In the genomic region with DNA sequence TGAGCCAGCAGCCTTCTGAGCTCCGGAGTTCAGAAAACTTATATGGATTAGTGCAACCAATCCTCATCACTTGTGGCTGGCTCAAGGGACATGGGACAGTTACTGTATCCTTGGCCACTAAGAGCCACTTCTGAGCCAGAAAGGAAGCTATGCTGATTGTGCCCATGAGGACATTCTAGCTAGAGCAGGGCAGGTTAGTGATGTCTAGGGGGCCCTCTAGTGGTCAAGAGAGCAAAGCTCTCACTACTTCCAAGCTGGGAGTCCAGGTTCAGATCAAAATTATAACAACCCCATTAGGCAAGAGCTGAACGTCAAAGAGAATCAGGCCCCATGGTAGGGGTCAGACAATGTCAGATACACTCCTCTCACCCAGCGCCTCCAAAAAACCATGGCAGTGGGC, we compare ENCODE assay signal across 7 mouse cellular contexts. TPM values are rescaled to one million over a fixed set of nuclear protein-coding genes. Genes with fewer than 3 reads are reported as not detected.
DNase-seq lines count a peak whose midpoint lies in the region; ATAC-seq and TF ChIP-seq lines count a peak whose summit lies in the region.

No protein-coding gene starts in this region.

- 56% methylated on average over 3 of the region's 3 CpGs for WGBS in lung, embryonic 14.5 days

- TF ChIP-seq CTCF in C2C12 (IDR thresholded peaks at IDR 0.05; ENCODE audit: control insufficient read depth, insufficient read depth, insufficient read length), result peak; percentile 46
- TF ChIP-seq CTCF in G1E (IDR thresholded peaks at IDR 0.05; ENCODE audit: low read depth, low read length), result peak; percentile 64
- TF ChIP-seq CTCF in lung, embryonic 14.5 days (IDR thresholded peaks at IDR 0.05; ENCODE audit: low read depth), result peak; percentile 84

- no peak overlapping the region for H3K27ac ChIP-seq in lung, embryonic 14.5 days (ENCODE audit: low read depth)

- ATAC-seq in G1E (ENCODE audit: extremely low read depth, insufficient number of reproducible peaks, low FRiP score, poor library complexity, severe bottlenecking), result peak; percentile 22; the same call in 1 of the 2 replicates
- ATAC-seq in granulocyte monocyte progenitor cell, adult 5-6 weeks (replicated peaks; ENCODE audit: poor library complexity, severe bottlenecking), result peak; percentile 89
- ATAC-seq in lung, embryonic 14.5 days (ENCODE audit: insufficient read depth), result peak; percentile 54; the same call in 1 of the 2 replicates

- H3K9me3 ChIP-seq in G1E (replicated peaks), result no peaks in the 10 kb centered on the region
- H3K9me3 ChIP-seq in lung, embryonic 14.5 days (ENCODE audit: low read depth, low read length), result no peaks in the 10 kb centered on the region

- no peak overlapping the region for H3ac ChIP-seq in C2C12 (ENCODE audit: control insufficient read depth, insufficient read length, low read depth)

- H3K27me3 ChIP-seq in C2C12 (ENCODE audit: control insufficient read depth, insufficient read depth, insufficient read length), result peaks cover 6% of the 10 kb centered on the region
- peaks cover 5% of the 10 kb centered on the region for H3K27me3 ChIP-seq in G1E (ENCODE audit: insufficient read depth, low read length)
- no peaks in the 10 kb centered on the region for H3K27me3 ChIP-seq in lung, embryonic 14.5 days (ENCODE audit: insufficient read depth, low read length)

- no peak overlapping the region for H3K9ac ChIP-seq in lung, embryonic 14.5 days

- H3K4me1 ChIP-seq in G1E (ENCODE audit: insufficient read depth, low read depth, low read length), result no peaks in the 10 kb centered on the region
- no peaks in the 10 kb centered on the region for H3K4me1 ChIP-seq in lung, embryonic 14.5 days (ENCODE audit: insufficient read depth)

- no peaks in the 10 kb centered on the region for H3K79me3 ChIP-seq in C2C12 (ENCODE audit: low read depth)

- DNase-seq in G1E (ENCODE audit: low spot score), result peak; percentile 66
- DNase-seq in cerebellum, adult 8-10 months, result peak; percentile 48
- peak; percentile 71 for DNase-seq in kidney, postnatal 10 days
- peak; percentile 86 for DNase-seq in lung, embryonic 14.5 days
- peak; percentile 53 for DNase-seq in retina, postnatal 7 days (ENCODE audit: low read depth, low spot score)

- no peaks in the 10 kb centered on the region for H3K79me2 ChIP-seq in C2C12 (ENCODE audit: control insufficient read depth, insufficient read depth)

- H3K4me2 ChIP-seq in lung, embryonic 14.5 days, result no peak overlapping the region

- H3K36me3 ChIP-seq in C2C12 (ENCODE audit: control insufficient read depth, insufficient read depth) (no peaks in the 10 kb centered on the region), G1E (replicated peaks) (no peaks in the 10 kb centered on the region)
- no peaks in the 10 kb centered on the region for H3K36me3 ChIP-seq in lung, embryonic 14.5 days (ENCODE audit: insufficient read depth)

- H3K4me3 ChIP-seq in C2C12 (ENCODE audit: insufficient read depth, poor library complexity, severe bottlenecking) (no peak overlapping the region), G1E (ENCODE audit: low read depth, low read length) (no peak overlapping the region)
- no peak overlapping the region for H3K4me3 ChIP-seq in lung, embryonic 14.5 days (ENCODE audit: low read depth, low read length)

TF ChIP-seq in C2C12, 6 proteins besides CTCF, POLR2A, EP300 and RAD21:
- TF ChIP-seq USF1 (IDR thresholded peaks at IDR 0.05; ENCODE audit: low read depth), result no peak
- TF ChIP-seq MYOG (IDR thresholded peaks at IDR 0.05; ENCODE audit: control insufficient read depth, extremely low read depth, insufficient read length), result no peak
- no peak for TF ChIP-seq CEBPB (IDR thresholded peaks at IDR 0.05; ENCODE audit: low read depth)
- TF ChIP-seq MYOD1 (IDR thresholded peaks at IDR 0.05; ENCODE audit: control insufficient read depth, insufficient read length, low read depth), result no peak
- no peak for TF ChIP-seq FOSL1 (IDR thresholded peaks at IDR 0.05; ENCODE audit: insufficient read depth, low read length, poor library complexity, severe bottlenecking)
- no peak for TF ChIP-seq MAX (IDR thresholded peaks at IDR 0.05)

RNA-seq across cellular contexts. Expression of a gene that starts 33.0 kb away (rescaled TPM):
- 0.78 TPM for polyA plus RNA-seq in C2C12 (2012; fragmentation: generic; extraction: Trizol)
- not detected in 2 replicates for total RNA-seq in G1E (2014; fragmentation: Nextera tagmentation)
- total RNA-seq in G1E (2017), result not detected in 2 replicates
- not detected in 2 replicates for polyA plus RNA-seq in G1E (2012)
- not detected in 2 replicates for total RNA-seq in granulocyte monocyte progenitor cell, adult 5-6 weeks (2014; fragmentation: Nextera tagmentation)
- total RNA-seq in granulocyte monocyte progenitor cell, adult 5-6 weeks (2017), result not detected in 2 replicates
- polyA plus RNA-seq in lung, embryonic 14.5 days (2014; fragmentation: Nextera tagmentation; extraction: Ambion mirVana), result 0.39 and 0.68 TPM in 2 replicates

RNA-seq across cellular contexts. Expression of a gene that starts 37.7 kb away (rescaled TPM):
- polyA plus RNA-seq in C2C12 (2012; fragmentation: generic; extraction: Trizol) (3.3 TPM), G1E (2012) (0.37 and 0.39 TPM in 2 replicates)
- total RNA-seq in G1E (2014; fragmentation: Nextera tagmentation) (0.87 TPM in 1 of 2 replicates, not detected in the other), G1E (2017) (0.17 and 0.22 TPM in 2 replicates)
- 14.7 and 22.8 TPM in 2 replicates for total RNA-seq in granulocyte monocyte progenitor cell, adult 5-6 weeks (2014; fragmentation: Nextera tagmentation)
- total RNA-seq in granulocyte monocyte progenitor cell, adult 5-6 weeks (2017), result 17.0 and 19.3 TPM in 2 replicates
- 9.5 and 9.9 TPM in 2 replicates for polyA plus RNA-seq in lung, embryonic 14.5 days (2014; fragmentation: Nextera tagmentation; extraction: Ambion mirVana)

Comparison
In these comparisons a context has a peak if more than half of its experiments do, and no peak if none do; other contexts are left out.
1. ATAC-seq: peak in every context shown above with its lines; median percentile 89 in granulocyte monocyte progenitor cell, adult 5-6 weeks; 54 in lung, embryonic 14.5 days; 22 in G1E.